Mouse (Mus musculus) inflammation-experienced regulatory T-cells, adult 6 months (primary cell): ENCODE results near the gene Anapc10. TPM values are rescaled to one million over a fixed set of nuclear protein-coding genes. Genes with fewer than 3 reads are reported as not detected.

ENCODE experiments used
- polyA plus RNA-seq, 3 experiments: library from polyadenylated mRNA; unstranded; fragments of 100-300 nt; shearing (Covaris generic); gene quantifications; one replicate each; pipeline ENCODE4 v1.2.1; 2017

The Anapc10 gene
- polyA plus RNA-seq, 3 experiments from 2014 or later, result 23.2 to 36.1 (median 27.5) TPM

Other genes starting within 250 kb of the Anapc10 start
- 10 to 100 TPM; 14.1 to 18.9 (median 16.0) TPM for gene Otud4, start 72.2 kb upstream of the Anapc10 start, polyA plus RNA-seq
- 10 to 100 TPM; 75.1 to 86.3 (median 85.4) TPM for gene Abce1, start 80 bp upstream of the Anapc10 start, polyA plus RNA-seq